Mouse (Mus musculus) lung, adult 18-20 months (tissue): Measurements from ENCODE around the gene Ankar.

Experiments
- DNase-seq, 2 experiments: peaks; one replicate each; pipeline ENCODE4 v3.0.0; 2022; ENCODE audit warnings: mixed read lengths in 2 of 2

The Ankar gene

DNA sequence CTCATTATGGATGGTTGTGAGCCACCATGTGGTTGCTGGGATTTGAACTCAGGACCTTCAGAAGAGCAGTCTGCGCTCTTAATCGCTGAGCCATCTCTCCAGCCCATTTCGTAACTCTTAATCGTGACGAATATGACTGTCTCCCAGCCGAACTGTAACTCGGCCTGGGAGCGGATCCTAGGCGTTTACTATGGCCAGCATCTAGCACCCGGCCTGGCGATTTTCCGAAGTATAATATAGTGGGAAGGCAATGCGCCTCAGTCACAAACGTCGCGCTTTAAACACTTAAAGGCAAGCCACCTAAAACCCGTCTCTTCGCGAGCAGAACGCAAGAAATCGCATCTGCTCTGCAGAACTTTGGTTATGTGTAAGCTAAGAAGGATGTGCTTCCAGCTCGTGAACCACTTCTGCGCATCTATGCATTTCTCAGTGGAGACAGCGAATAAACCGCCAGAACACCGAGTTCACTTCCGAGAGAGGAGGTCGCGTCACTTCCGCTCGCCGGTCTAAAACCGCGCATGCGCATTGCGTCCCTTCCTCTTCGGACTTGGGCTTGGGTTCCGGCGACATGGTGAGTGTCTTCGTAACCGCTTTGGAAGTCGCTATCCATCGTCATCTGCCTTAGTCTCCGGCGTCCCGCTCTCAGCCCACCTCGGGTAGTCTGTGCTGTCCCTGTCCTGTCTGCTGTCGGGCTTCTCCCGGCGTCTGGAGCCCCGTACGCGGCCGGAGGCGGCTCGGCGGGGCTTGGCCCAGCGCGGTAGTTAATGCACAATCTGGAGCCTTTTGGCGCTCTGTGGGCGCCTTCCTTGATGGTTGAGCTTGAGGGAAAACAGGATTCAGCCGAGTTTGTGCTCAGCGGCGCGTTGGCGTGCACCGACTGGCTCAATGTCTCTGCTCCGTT lies 10.6 kb upstream of the Ankar start, which contains the start of gene Rpl37a:
Rpl37a (plus strand) TSS at position 538 of the 901 bp plus-strand sequence.
- peak; percentile 95 to 96 for DNase-seq

DNA sequence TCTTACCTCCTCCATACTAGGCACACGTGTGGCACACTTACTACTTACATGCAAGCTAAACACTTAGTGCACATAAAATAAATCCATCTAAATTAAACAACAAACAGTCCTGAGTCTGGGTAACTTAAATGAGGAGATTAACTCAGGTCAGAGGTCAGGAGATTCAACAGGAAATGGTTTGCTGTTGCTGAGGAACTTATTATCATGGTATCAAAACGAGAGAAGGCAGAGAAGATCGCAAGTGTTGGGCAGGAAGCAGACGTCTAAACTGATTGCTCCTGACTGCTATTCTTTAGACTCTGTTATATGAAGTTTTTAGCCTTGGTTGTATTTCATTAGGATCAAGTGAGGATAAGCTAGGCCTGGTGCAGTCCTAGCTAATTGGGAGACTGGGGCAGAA lies 7.1 kb upstream of the Ankar start:
- DNase-seq = no peak

DNA sequence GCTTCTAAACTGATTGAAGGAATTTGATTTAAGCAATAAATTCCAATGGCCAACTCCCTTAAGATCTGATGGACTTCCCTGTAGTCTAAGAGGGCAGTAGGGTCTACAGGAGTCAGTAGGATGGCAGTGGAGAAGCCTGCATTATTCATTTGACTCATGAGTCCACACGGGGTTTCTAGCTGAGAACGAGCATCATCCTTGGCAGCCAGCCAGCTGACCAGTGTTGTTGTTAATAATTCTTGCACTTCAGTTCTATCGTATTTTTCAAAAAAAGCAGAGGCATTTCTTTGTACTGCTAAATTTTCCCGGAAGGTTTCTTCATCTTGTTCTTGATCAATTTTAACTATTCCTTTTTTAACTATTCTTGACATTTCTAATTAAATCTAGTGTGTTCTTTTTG lies 1.7 kb downstream of the Ankar start:
- no peak for DNase-seq

DNA sequence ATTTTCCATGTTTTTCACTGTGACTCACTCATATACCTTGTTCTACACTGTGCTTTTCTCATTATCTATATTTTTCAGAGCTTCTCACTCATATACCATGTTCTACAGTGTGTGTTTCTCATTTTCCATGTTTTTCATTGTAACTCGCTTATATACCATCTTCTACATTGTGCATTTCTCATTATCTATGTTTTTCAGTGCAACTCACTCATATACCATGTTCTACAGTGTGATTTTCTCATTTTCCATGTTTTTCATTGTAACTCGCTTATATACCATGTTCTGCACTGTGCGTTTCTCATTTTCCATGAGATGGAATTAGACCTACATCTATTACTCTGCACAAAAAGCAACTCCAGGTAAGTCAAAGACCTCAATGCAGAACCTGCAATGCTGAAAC lies 4.1 kb downstream of the Ankar start:
- DNase-seq = no peak

DNA sequence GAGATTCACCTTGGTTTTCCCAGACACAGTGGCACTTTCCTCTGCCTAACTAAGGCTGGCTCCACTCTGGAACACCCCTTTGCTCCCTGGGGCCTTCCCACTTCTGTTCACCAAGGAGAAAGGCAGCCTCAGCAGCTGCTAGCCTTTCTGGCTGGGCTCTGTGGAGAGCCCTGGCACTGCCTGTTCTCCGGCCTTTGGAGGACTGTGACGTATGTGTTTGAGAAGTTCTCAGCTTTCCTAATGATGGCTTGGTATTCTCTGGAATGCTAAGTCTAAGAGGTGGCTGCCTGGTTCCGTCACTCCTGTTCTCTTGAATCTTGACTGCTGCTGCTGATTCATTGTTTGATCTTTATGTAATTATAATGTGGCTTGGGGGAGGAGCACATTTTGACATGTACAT lies 27.3 kb downstream of the Ankar start:
- DNase-seq = peak; percentile 50 to 82

DNA sequence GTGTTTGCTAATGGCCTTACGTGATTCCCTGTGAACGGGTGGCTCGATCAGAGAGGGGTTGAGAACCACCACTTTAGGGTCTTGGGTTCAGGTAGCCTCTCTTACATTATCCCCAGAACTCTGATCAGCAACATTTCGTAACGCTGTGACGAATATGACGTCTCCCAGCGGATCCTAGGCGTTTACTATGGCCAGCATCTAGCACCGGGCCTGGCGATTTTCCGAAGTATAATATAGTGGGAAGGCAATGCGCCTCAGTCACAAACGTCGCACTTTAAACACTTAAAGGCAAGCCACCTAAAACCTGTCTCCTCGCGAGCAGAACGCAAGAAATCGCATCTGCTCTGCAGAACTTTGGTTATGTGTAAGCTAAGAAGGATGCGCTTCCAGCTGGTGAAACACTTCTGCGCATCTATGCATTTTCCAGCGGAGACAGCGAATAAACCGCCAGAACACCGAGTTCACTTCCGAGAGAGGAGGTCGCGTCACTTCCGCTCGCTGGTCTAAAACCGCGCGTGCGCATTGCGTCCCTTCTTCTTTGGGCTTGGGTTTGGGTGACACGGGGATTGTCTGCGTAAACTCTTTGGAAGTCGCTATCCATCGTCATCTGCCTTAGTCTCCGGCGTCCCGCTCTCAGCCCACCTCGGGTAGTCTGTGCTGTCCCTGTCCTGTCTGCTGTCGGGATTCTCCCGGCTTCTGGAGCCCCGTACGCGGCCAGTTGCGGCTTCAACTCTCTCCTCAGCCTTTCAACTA lies 59.5 kb downstream of the Ankar start:
- peak; percentile 6 to 10 for DNase-seq

DNA sequence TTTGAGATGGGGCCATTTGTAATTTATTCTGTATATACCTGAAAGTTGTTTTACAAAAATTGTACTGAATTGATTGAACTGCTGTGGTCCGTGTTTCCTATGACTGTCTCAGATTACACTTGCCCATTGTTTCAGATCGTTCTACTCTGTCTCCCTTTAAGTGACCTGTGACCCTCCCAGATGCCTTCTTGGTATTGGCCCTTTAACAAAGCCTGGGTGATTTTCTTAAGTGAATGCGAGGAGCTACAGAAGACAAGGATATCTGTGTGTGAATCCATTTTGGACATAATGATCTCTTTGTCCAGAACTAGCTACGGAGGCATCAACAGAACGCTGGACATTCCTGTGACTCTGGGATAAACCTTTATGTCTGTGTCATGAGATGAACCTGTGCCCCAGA lies 65.2 kb downstream of the Ankar start:
- no peak for DNase-seq

DNA sequence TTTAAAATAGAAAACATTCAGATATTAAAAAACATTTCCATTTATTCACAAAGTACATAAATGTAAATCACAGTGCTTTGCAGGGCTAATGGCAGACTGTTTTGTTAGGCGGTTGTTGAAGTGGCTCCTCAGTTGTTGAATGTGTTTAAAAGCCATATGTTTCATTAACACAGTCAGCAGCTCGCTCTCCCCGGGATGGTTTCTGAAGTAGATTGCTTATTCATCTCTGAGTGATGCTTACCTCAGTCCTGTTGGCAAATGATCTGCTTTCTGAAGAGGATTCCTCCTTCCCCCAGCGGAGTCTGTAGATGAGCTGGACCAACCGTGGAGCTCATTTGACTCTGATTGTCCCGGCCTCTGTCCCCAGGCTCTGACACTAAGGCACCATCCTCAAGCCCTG lies 88.2 kb downstream of the Ankar start:
- DNase-seq = no peak

DNA sequence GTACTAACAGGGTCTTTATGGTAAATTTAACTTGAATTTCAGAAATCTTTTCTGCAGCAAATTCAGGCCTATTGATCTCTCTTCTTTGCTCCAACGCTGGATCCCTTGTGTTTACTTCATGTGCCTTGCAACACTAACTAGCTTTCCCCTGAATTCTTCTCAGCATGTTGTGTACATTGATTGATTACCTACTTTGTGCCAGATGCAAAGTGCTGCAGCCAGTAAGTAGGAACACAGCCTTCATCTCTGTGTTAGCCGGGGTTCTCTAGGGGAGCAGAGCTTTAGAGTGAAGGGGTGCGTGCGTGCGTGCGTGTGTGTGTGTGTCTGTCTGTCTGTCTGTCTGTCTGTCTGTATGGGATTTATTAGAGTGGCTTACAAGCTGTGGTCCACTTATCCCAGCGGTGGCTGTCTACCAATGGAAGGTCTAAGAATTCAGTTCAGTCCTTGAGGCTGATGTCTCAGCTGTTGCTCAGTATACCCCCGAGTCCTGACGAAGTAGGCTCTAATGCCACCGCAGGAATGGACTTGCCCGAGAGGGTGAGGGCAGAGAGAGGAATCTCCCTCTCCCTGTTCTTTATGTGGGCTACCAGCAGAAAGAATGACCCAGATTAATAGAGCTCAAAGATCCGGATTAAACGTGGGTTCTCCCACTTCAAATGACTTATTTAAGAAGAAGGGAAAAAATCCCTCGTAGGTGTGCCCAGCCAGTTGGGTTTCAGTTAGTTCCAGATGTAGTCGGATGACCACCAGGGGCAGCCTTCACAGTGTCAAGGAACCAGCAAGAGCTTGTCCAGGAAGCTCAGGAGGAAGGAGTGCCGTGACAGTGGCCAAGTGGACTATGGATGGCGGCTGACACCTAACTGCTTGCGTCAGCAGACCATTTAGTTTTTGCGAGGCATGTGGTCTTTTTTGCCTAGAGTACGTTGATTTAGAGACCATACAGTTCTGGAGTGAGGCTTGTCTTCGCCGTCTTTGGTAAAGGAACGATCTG lies 90.2 kb downstream of the Ankar start:
- no peak for DNase-seq

DNA sequence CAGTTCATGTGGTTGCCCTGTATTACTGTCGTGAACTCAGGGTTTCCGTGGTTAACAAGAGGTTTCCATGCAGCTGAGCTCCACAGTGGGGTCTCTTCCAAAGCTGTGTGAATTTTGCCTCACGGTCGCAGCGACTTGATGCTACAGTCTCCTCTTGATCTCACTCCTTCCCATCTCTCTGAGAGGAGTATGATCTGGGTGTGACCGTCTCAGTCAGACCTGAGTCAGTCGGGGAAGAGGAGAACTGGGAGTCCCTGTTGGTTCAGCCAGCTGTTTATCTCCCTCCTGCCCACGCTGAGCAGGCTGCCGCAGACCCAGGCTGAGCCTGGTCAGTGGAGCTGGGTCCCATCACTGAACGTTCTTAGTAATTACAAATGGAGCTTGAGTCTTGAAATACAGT lies 91.2 kb downstream of the Ankar start:
- DNase-seq = no peak

DNA sequence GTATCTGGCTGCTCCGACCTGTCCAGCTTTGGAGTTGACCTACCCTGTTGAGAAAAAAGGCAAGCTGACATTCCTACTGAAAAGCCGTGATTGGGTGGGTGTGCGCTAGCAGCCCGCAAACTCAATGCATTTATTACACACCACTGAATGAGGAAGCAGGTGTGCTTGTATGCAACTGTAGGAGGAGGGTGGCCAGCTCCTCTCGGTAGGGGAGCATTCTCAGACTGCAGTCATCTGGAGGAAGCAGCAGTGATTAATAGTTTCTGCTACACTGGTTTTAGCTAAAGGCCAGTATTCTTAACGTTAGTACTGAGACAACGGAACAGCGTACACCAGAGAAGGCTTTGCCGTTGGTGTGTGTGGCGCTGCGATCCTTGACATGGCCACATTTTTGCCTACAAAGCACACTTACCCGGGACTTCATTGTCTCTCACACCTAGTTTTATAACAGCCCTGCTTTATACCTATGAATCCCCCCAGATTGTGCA lies 94.1 kb downstream of the Ankar start:
- no peak for DNase-seq

DNA sequence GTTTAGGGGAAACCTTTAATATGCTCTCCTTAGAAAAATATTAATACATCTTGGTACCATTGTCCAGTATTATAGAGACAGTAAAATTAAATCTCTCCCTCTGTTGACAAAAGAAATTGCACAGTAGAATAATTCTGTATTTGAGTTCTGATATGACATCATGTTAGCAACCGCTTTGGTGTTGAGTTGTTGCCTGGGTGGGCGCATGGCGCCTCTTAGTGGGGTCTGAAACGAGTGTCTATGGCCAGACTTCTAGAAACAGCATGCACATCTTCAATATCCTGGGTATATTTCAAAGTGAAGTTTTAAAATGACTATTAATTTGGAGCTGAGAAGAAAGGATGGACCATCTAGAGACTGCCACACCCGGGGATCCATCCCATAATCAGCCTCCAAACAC lies 97.6 kb downstream of the Ankar start:
- DNase-seq = no peak

DNA sequence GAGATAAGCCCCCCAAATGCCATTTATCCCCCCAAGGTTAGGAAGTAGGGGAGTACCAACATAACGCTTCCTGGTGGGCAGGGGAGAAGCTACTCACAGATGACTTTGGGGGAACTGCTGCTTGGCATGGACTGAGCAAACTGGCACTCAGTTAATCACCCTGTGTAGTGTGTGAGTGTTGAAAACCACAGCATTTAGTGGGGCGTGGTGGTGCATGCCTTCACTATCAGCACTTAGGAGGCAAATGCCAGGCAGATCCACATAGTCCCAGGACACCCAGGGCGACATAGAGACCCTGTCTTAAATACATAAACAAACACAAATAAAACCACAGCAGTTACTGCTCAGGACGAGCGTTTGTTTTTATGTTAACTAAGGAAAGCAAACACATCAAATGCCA lies 98.2 kb downstream of the Ankar start:
- DNase-seq = no peak

DNA sequence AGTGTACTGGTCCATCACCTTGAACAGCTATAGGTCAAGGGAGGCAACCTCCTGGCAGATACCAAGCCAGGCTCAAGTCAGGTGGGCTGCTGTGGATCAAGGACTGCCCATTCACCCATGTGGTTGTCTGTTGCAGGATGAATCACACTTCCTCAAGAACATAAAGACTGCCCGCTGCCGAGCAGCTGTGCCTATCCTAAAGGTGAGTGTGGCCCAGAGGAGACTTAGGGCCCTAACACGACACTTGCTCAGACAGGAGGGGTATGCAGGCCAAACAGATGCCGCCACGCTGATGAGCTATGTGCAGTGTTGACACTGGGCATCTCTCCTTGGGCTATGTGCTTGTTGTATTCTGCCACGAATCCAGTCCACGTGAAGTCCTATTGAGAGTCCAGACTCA lies 99.1 kb downstream of the Ankar start:
- no peak for DNase-seq

DNA sequence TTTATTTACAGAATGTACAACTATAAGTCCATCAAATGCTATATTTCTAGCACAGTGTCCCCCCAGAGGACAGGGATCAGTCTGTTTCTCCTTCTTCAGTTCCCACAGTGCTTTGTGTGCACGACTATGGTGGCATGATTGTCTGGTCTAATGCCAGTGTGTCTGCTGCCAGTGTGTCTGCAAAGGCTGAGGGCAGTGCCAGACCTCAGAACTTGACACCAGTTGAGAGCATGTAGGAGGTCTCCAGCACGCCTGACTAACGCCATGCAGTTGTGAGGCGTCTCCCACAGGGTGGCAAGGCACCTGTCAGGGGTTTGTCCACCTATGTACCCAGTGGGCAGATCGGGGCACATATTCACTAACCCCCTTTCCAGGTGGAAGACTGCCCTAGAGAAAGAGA lies 99.6 kb downstream of the Ankar start:
- no peak for DNase-seq

DNA sequence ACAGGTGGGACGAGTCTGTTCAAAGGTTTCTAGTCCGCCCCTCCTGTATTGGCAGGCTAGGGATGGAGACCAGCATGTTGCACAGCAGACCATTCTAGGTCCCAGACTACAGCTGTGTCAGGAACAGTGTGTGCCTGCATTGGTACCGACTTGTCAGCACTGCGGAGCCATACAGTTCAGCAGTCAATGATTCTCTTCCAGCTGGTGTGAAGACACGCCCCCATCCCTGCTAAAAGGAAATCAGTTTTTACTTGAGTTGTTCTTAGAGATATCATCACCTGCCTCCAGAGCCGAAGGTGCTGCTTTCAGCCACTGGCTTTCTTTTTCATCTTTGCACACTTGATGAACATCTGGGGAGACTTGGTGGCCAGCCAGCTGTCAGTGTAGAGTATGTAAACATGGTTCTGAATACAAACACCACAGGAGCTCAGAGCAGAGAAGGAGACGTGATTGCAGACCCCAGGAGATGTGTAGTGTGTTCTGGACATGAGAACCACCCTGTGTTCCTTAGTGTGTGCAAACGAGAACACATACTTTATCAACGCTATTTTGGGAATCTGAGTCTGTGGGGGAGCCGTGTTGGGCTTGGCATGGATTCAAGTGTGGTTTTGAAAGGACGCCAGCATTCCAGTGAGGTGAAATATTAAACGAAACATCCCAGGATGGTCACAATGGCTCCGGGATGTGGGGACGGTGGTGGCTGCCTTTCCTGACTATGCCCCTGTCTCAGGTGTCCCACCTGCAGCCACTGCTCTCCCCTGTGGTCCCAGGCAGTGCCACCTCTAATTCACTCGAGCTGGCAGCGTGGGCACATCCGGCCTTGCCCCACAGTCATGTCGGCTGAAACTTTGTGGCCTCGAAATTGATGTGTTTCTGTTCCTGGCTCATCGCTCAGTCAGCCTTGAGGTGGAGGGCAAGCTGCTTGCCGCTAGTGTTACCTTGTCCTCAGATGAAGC lies 101.0 kb downstream of the Ankar start:
- peak; percentile 76 to 78 for DNase-seq

DNA sequence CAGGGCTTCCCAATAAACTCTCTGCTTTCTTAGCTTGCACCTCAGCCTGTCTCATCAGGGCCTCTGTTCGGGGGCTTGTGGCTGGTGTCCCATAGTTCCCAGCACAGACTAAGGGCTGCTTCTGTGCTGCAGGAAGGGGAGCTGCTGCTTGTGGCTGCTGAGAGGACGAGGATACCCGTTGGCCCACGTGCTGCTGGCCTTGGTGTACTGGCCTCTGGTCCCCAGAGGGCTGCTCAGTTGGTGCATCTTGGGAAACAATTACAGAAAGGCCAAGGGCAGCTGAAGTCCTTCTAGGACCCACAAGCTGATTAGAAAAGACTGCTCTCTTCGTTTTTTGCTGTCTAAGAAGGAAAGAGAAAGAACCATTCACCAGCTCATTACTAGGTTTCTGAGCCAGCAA lies 104.1 kb downstream of the Ankar start:
- no peak for DNase-seq

DNA sequence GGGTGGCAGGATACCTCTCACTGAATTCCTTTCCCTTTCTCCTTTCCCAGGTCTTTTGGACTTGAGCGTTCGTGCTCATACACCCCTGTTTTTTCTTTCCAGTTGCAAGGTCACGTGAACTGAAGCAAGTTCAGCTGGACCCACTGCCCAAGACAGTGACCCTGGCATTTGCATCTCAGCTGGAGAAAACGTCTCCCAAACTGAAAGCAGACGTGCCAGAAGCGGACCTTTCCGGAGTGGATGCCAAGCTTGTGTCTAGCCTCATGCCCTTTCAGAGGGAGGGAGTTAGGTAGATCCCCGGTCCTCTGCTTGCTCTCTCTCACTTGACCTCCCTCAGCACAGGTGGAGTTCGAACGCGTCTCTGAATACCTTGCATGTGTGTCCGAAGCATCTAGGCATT lies 104.7 kb downstream of the Ankar start:
- DNase-seq = no peak

DNA sequence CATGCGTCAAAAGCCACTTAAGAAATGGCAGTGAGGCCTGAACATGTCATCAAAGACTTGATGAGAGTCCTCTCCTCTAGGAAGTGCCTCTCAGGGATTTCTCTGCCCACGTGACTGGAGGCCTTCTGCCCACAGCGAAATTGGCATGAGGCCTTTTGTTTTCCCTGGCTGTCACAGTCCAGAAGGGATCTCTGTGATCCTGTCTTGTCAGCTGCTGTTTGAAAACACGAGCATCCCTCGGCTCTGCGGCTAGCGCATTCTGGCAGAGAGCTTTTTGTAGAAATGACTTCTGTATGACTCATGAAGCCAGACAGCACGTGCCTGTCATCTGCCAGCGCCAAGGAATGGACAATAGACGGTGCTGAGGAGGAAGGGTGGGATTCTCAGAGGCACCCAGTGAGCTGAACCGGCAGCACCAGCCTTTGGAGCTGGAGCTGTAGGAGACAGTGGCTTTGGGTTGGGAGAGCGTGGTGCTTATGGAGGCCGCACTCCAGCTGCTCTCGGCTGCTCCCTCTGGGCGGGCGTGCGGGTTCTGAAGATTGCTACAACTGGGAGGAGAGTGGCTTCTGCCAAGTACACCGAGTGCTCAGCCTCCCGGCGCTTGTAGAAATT lies 106.9 kb downstream of the Ankar start:
- peak; percentile 74 to 85 for DNase-seq
